Mouse (Mus musculus) brain, embryonic 14.5 days (tissue): ENCODE data around the gene Dhx29.

Experiments
- CTCF ChIP-seq: fragments of 200-500 bp; IDR thresholded peaks from 2 replicates; pipeline ENCODE4 v1.5.1; 2012; ENCODE audit warnings: inconsistent platforms, mild to moderate bottlenecking, moderate library complexity, borderline replicate concordance; ENCODE audit not compliant: insufficient read depth, insufficient read length; ENCODE audit errors: extremely low read depth
- POLR2A ChIP-seq: fragments of 200-500 bp; IDR thresholded peaks from 2 replicates; pipeline ENCODE4 v1.6.1; 2012; ENCODE audit warnings: mild to moderate bottlenecking, inconsistent platforms, borderline replicate concordance; ENCODE audit not compliant: poor library complexity, insufficient read depth, insufficient read length, severe bottlenecking; ENCODE audit errors: extremely low read depth

GRCm38 (mm10) chr13:112941879-112942330, 14.7 kb downstream of the Dhx29 start:
- TF ChIP-seq POLR2A (no peak), CTCF (no peak)
